Mouse (Mus musculus) heart, embryonic 16.5 days (tissue): ENCODE measurements at regions not wholly inside any gene's neighbourhood (a gene's known extent, or its start where the extent isn't known, plus 50 kb on each side); places are given as distances from the start of the nearest gene placed in this dataset.

Experiments used
- ATAC-seq: fragments of 200-750 bp; cut with Nextera tagmentation; replicated peaks from 2 replicates; pipeline ENCODE4 v1.8.0; 2017; ENCODE audit warnings: moderate number of reproducible peaks; ENCODE audit not compliant: insufficient read depth, low FRiP score; ENCODE audit errors: extremely low read depth
- H3K27ac ChIP-seq: fragments of 300-500 bp; sonication (generic); 2 replicates; pipeline ENCODE4 v1.5.1; 2014; ENCODE audit warnings: mild to moderate bottlenecking, low read length, control low read depth, moderate library complexity
- H3K27me3 ChIP-seq: fragments of 300-500 bp; sonication (generic); 2 replicates; pipeline ENCODE4 v1.6.1; 2014; ENCODE audit warnings: low read length, mixed read lengths; ENCODE audit not compliant: control insufficient read depth, insufficient read depth
- H3K36me3 ChIP-seq: fragments of 300-500 bp; sonication (generic); 2 replicates; pipeline ENCODE4 v1.6.1; 2014; ENCODE audit not compliant: control insufficient read depth, insufficient read depth
- H3K4me1 ChIP-seq: fragments of 300-500 bp; sonication (generic); 2 replicates; pipeline ENCODE4 v1.6.1; 2014; ENCODE audit warnings: low read length, mixed read lengths; ENCODE audit not compliant: control insufficient read depth, insufficient read depth
- H3K4me2 ChIP-seq: fragments of 300-500 bp; sonication (generic); 2 replicates; pipeline ENCODE4 v1.6.1; 2014; ENCODE audit warnings: low read depth, mild to moderate bottlenecking, control low read depth, low read length
- H3K4me3 ChIP-seq: fragments of 300-500 bp; sonication (generic); 2 replicates; pipeline ENCODE4 v1.5.1; 2014; ENCODE audit warnings: mild to moderate bottlenecking, control low read depth, low read length
- H3K9ac ChIP-seq: fragments of 300-500 bp; sonication (generic); 2 replicates; pipeline ENCODE4 v1.6.1; 2014; ENCODE audit warnings: low read length, control low read depth
- H3K9me3 ChIP-seq: fragments of 300-500 bp; sonication (generic); replicated peaks from 2 replicates; pipeline ENCODE4 v1.6.1; 2016; ENCODE audit warnings: low read length; ENCODE audit not compliant: control insufficient read depth
- WGBS: fragments of 180-500 bp; shearing (Covaris S2); extraction: QIAGEN DNeasy Blood & Tissue Kit; methylation state at CpG from one replicate; pipeline ENCODE4 v1.1.7; 2014; 5-methylcytosine and 5-hydroxymethylcytosine counted together

- WGBS: 88% methylated on average over 9 of the region's 9 CpGs
- H3K4me2 ChIP-seq: no peak overlapping the region
- no peaks in the 10 kb centered on the region for H3K9me3 ChIP-seq
- no peak overlapping the region for H3K9ac ChIP-seq
- no peaks in the 10 kb centered on the region for H3K4me1 ChIP-seq
- ATAC-seq: no peak
- H3K27ac ChIP-seq: no peak overlapping the region
- H3K27me3 ChIP-seq: no peaks in the 10 kb centered on the region
- no peak overlapping the region for H3K4me3 ChIP-seq
- H3K36me3 ChIP-seq: no peaks in the 10 kb centered on the region
These were observed 158.2 kb upstream of the Nr2f2 start for GRCm38 (mm10) chr7:70524744-70525143.

GRCm38 (mm10) chr7:70524251-70524650 lies 157.7 kb upstream of the Nr2f2 start:
- ATAC-seq: no peak
- no peaks in the 10 kb centered on the region for H3K27me3 ChIP-seq
- H3K27ac ChIP-seq: no peak overlapping the region
- H3K9me3 ChIP-seq: no peaks in the 10 kb centered on the region
- no peaks in the 10 kb centered on the region for H3K4me1 ChIP-seq
- H3K4me3 ChIP-seq: no peak overlapping the region
- WGBS: 91% methylated on average over 4 of the region's 4 CpGs
- no peaks in the 10 kb centered on the region for H3K36me3 ChIP-seq
- H3K9ac ChIP-seq: no peak overlapping the region
- no peak overlapping the region for H3K4me2 ChIP-seq

GRCm38 (mm10) chr7:70516741-70517140 lies 150.2 kb upstream of the Nr2f2 start:
- no peak for ATAC-seq
- Histone ChIP-seq H3K9ac (no peak overlapping the region), H3K27ac (no peak overlapping the region), H3K4me2 (no peak overlapping the region), H3K9me3 (no peaks in the 10 kb centered on the region), H3K4me3 (no peak overlapping the region), H3K4me1 (0 out of 2 replicates have a peak, but pooled peaks cover 2% of the 10 kb centered on the region), H3K36me3 (no peaks in the 10 kb centered on the region), H3K27me3 (0 out of 2 replicates have a peak, but pooled peaks cover 3% of the 10 kb centered on the region)
- 61% methylated on average over 3 of the region's 3 CpGs for WGBS

- 0 out of 2 replicates have a peak, but pooled peaks cover 2% of the 10 kb centered on the region for H3K4me1 ChIP-seq
- WGBS: 24% methylated on average over 8 of the region's 8 CpGs
- no peak overlapping the region for H3K4me3 ChIP-seq
- no peak for ATAC-seq
- H3K9me3 ChIP-seq: no peaks in the 10 kb centered on the region
- H3K36me3 ChIP-seq: no peaks in the 10 kb centered on the region
- no peak overlapping the region for H3K9ac ChIP-seq
- no peak overlapping the region for H3K27ac ChIP-seq
- 0 out of 2 replicates have a peak, but pooled peaks cover 3% of the 10 kb centered on the region for H3K27me3 ChIP-seq
- H3K4me2 ChIP-seq: no peak overlapping the region
These were observed 148.9 kb upstream of the Nr2f2 start for GRCm38 (mm10) chr7:70515341-70515851.

- Histone ChIP-seq H3K4me1 (0 out of 2 replicates have a peak, but pooled peaks cover 2% of the 10 kb centered on the region), H3K27me3 (0 out of 2 replicates have a peak, but pooled peaks cover 3% of the 10 kb centered on the region), H3K27ac (no peak overlapping the region), H3K9ac (no peak overlapping the region), H3K4me3 (no peak overlapping the region), H3K9me3 (no peaks in the 10 kb centered on the region), H3K36me3 (no peaks in the 10 kb centered on the region), H3K4me2 (peak overlapping the region; percentile 4; the same call in 1 of the 2 replicates)
- no peak for ATAC-seq
- WGBS: 19% methylated on average over 6 of the region's 6 CpGs
These were observed 148.1 kb upstream of the Nr2f2 start for GRCm38 (mm10) chr7:70514666-70515065.

- Histone ChIP-seq H3K27me3 (peaks cover 6% of the 10 kb centered on the region; the same call in 1 of the 2 replicates), H3K4me1 (0 out of 2 replicates have a peak, but pooled peaks cover 2% of the 10 kb centered on the region), H3K36me3 (no peaks in the 10 kb centered on the region), H3K4me3 (no peak overlapping the region), H3K27ac (no peak overlapping the region), H3K9ac (no peak overlapping the region), H3K4me2 (no peak overlapping the region), H3K9me3 (no peaks in the 10 kb centered on the region)
- no peak for ATAC-seq
- WGBS: 75% methylated on average over 6 of the region's 6 CpGs
These were observed 145.8 kb upstream of the Nr2f2 start for GRCm38 (mm10) chr7:70512354-70512753.

- H3K9ac ChIP-seq: no peak overlapping the region
- 16% methylated on average over 7 of the region's 7 CpGs for WGBS
- H3K4me2 ChIP-seq: no peak overlapping the region
- H3K36me3 ChIP-seq: no peaks in the 10 kb centered on the region
- H3K4me3 ChIP-seq: no peak overlapping the region
- H3K4me1 ChIP-seq: peaks cover 9% of the 10 kb centered on the region
- peak overlapping the region; percentile 29; the same call in 1 of the 2 replicates for H3K27ac ChIP-seq
- peaks cover 20% of the 10 kb centered on the region for H3K27me3 ChIP-seq
- ATAC-seq: no peak; the same call in 1 of the 2 replicates
- no peaks in the 10 kb centered on the region for H3K9me3 ChIP-seq
These were observed 139.2 kb upstream of the Nr2f2 start for GRCm38 (mm10) chr7:70505671-70506181.

GRCm38 (mm10) chr7:70501821-70502220 lies 135.3 kb upstream of the Nr2f2 start:
- no peak overlapping the region for H3K4me3 ChIP-seq
- no peak overlapping the region for H3K9ac ChIP-seq
- H3K4me1 ChIP-seq: peaks cover 11% of the 10 kb centered on the region
- no peaks in the 10 kb centered on the region for H3K36me3 ChIP-seq
- 88% methylated on average over 4 of the region's 4 CpGs for WGBS
- ATAC-seq: no peak
- H3K27ac ChIP-seq: no peak overlapping the region
- H3K9me3 ChIP-seq: no peaks in the 10 kb centered on the region
- peaks cover 39% of the 10 kb centered on the region for H3K27me3 ChIP-seq
- no peak overlapping the region for H3K4me2 ChIP-seq

GRCm38 (mm10) chr7:70496541-70497154 lies 130.1 kb upstream of the Nr2f2 start:
- no peak for ATAC-seq
- Histone ChIP-seq H3K4me1 (peaks cover 7% of the 10 kb centered on the region), H3K4me3 (no peak overlapping the region), H3K36me3 (no peaks in the 10 kb centered on the region), H3K9me3 (no peaks in the 10 kb centered on the region), H3K9ac (no peak overlapping the region), H3K27me3 (peaks cover 31% of the 10 kb centered on the region), H3K4me2 (no peak overlapping the region; the same call in 1 of the 2 replicates), H3K27ac (no peak overlapping the region)
- WGBS: 23% methylated on average over 8 of the region's 8 CpGs
